ENCODE assay signal across 15 mouse cellular contexts in the genomic region with DNA sequence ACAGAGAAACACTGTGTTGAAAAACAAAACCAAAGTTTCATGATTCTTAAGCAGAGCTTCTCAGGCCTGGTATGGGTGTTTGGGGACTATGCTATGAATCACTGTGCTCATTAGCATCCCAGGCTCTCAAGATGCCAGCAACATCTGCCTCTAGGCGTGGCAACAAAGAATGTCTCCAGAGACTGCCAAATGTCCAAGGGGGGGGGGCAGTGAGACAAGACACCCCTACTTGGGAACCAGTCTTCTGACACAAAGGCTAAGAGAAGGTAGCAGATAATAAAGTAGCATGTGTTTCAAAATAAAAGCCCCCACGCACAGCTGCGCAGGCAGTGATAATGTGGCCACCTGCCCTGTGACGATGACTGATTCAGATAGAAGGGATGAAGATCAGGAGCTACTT.
DNase-seq lines count a peak whose midpoint lies in the region; ATAC-seq and TF ChIP-seq lines count a peak whose summit lies in the region.
"Had no signal": no experiment of that assay in that cellular context is flagged by ENCODE, and none has a peak within 500 bp of the region (broad histone marks: within the 10 kb centered on the region; RNA-seq: fewer than 3 reads in every experiment).

No protein-coding gene starts in this region.

- in situ Hi-C loops in CH12.LX (cut with MboI; ENCODE audit: low pct_ligation_motif_present, low pct_unique_long_range_greater_than_20kb, low sequenced_read_pairs): loop anchor here (10.0 kb wide), 1 partner anchor 208 kb away; no protein-coding TSS in a partner anchor

- no peak for TF ChIP-seq RAD21 in CH12.LX (IDR thresholded peaks at IDR 0.05; ENCODE audit: low read depth, low read length)

- H3K36me3 ChIP-seq in CH12.LX (replicated peaks in 1 of 2; ENCODE audit: control insufficient read depth in 1 of 2, insufficient read depth in 1 of 2, low read length in 1 of 2): no peaks in the 10 kb centered on the region
- no peaks in the 10 kb centered on the region for H3K36me3 ChIP-seq in liver, postnatal 0 days (replicated peaks; ENCODE audit: insufficient read depth, low read length)
- H3K36me3 ChIP-seq in midbrain, embryonic 16.5 days (ENCODE audit: control insufficient read depth, insufficient read depth, low read length): no peaks in the 10 kb centered on the region
- H3K36me3 ChIP-seq: embryonic facial prominence, embryonic 12.5 days had no signal

- peak; percentile 38 to 49 for DNase-seq in left cerebral cortex, adult 9 months (ENCODE audit: low spot score in 2 of 2)
- DNase-seq in left cerebral cortex, adult 11 months (ENCODE audit: low spot score): no peak
- DNase-seq in CH12.LX (ENCODE audit: extremely low read depth) (peak; percentile 82), R1 (ENCODE audit: low read depth, low spot score) (peak; percentile 56)
- DNase-seq in liver, postnatal 0 days: peak; percentile 26
- no peak for DNase-seq in adrenal gland, adult 2 months
- no peak for DNase-seq in ovary, adult 18-20 months (ENCODE audit: low spot score)
- DNase-seq: cerebellum, postnatal 14 days; heart, postnatal 14 days; kidney, postnatal 4 days; left cerebral cortex, postnatal 4 days had no signal

- no peak overlapping the region for H3K4me3 ChIP-seq in CH12.LX (replicated peaks in 1 of 3; ENCODE audit: low read depth in 2 of 3, low read length in 2 of 3, poor library complexity in 1 of 3)
- H3K4me3 ChIP-seq in liver, postnatal 0 days (ENCODE audit: low read depth, low read length): no peak overlapping the region
- no peak overlapping the region for H3K4me3 ChIP-seq in midbrain, embryonic 16.5 days (ENCODE audit: low read depth, low read length)
- H3K4me3 ChIP-seq: embryonic facial prominence, embryonic 12.5 days had no signal

- 67% methylated on average over 4 of the region's 4 CpGs for WGBS in liver, postnatal 0 days (ENCODE audit: insufficient replicate concordance)
- 69% methylated on average over 4 of the region's 4 CpGs for WGBS in midbrain, embryonic 16.5 days

- H3K27me3 ChIP-seq in CH12.LX (replicated peaks): no peaks in the 10 kb centered on the region
- no peaks in the 10 kb centered on the region for H3K27me3 ChIP-seq in liver, postnatal 0 days (ENCODE audit: insufficient read depth, low read length)
- H3K27me3 ChIP-seq in midbrain, embryonic 16.5 days (ENCODE audit: control insufficient read depth, insufficient read depth, low read depth, low read length): no peaks in the 10 kb centered on the region
- H3K27me3 ChIP-seq: embryonic facial prominence, embryonic 12.5 days had no signal

- H3K79me2 ChIP-seq in CH12.LX (replicated peaks; ENCODE audit: control insufficient read depth, extremely low read depth, insufficient read depth, poor library complexity, severe bottlenecking): no peaks in the 10 kb centered on the region

- peaks cover 2% of the 10 kb centered on the region for H3K9me3 ChIP-seq in CH12.LX (replicated peaks; ENCODE audit: low read length)
- H3K9me3 ChIP-seq in liver, postnatal 0 days (ENCODE audit: low read length): no peaks in the 10 kb centered on the region
- no peaks in the 10 kb centered on the region for H3K9me3 ChIP-seq in midbrain, embryonic 16.5 days (replicated peaks; ENCODE audit: control insufficient read depth, low read length, poor library complexity, severe bottlenecking)
- H3K9me3 ChIP-seq: embryonic facial prominence, embryonic 12.5 days had no signal

- 0 out of 2 replicates have a peak, but pooled peaks have one; percentile 36 for TF ChIP-seq EP300 in CH12.LX (IDR thresholded peaks at IDR 0.05; ENCODE audit: low read length)
- TF ChIP-seq EP300 in liver, postnatal 0 days (IDR thresholded peaks at IDR 0.05; ENCODE audit: low read depth): peak; percentile 33; the same call in 1 of the 2 replicates

- peaks cover 19 to 51% of the 10 kb centered on the region in 2 experiments for H3K4me1 ChIP-seq in CH12.LX (ENCODE audit: control insufficient read depth in 1 of 2, insufficient read depth in 2 of 2)
- peaks cover 6% of the 10 kb centered on the region; the same call in 1 of the 2 replicates for H3K4me1 ChIP-seq in liver, postnatal 0 days (ENCODE audit: insufficient read depth)
- peaks cover 4% of the 10 kb centered on the region; the same call in 1 of the 2 replicates for H3K4me1 ChIP-seq in midbrain, embryonic 16.5 days (ENCODE audit: control insufficient read depth, insufficient read depth, low read length)

- TF ChIP-seq POLR2A in CH12.LX (IDR thresholded peaks at IDR 0.05; ENCODE audit: low read depth, low read length): no peak

- ATAC-seq in liver, postnatal 0 days: peak; percentile 62
- no peak for ATAC-seq in midbrain, embryonic 16.5 days
- ATAC-seq: forebrain, embryonic 14.5 days; inflammation-experienced regulatory T-cells, adult 6 months had no signal

- H3K27ac ChIP-seq in CH12.LX (ENCODE audit: insufficient read depth, low read depth): peak overlapping the region; percentile 50
- no peak overlapping the region for H3K27ac ChIP-seq in liver, postnatal 0 days (ENCODE audit: low read depth)
- no peak overlapping the region for H3K27ac ChIP-seq in midbrain, embryonic 16.5 days (ENCODE audit: low read length)
- H3K27ac ChIP-seq: embryonic facial prominence, embryonic 12.5 days had no signal

- no peak for TF ChIP-seq CTCF in CH12.LX (conservative IDR thresholded peaks at IDR 0.05 in 1 of 2, IDR thresholded peaks at IDR 0.05 in 1 of 2; ENCODE audit: low read depth in 2 of 2, low read length in 2 of 2)
- TF ChIP-seq CTCF in liver, postnatal 0 days (IDR thresholded peaks at IDR 0.05; ENCODE audit: low read depth): no peak

- dilution Hi-C loops in CH12.LX (cut with MboI; ENCODE audit: extremely low pct_ligation_motif_present, extremely low pct_unique_long_range_greater_than_20kb, low sequenced_read_pairs): no loop called here

- no peak overlapping the region for H3K9ac ChIP-seq in CH12.LX (ENCODE audit: insufficient read depth, low read depth)
- H3K9ac ChIP-seq in liver, postnatal 0 days (replicated peaks): no peak overlapping the region
- no peak overlapping the region for H3K9ac ChIP-seq in midbrain, embryonic 16.5 days (ENCODE audit: low read depth, low read length)
- H3K9ac ChIP-seq: embryonic facial prominence, embryonic 12.5 days had no signal

- peak overlapping the region; percentile 17 for H3K4me2 ChIP-seq in CH12.LX (ENCODE audit: insufficient read depth, low read depth, poor library complexity, severe bottlenecking)
- H3K4me2 ChIP-seq in liver, postnatal 0 days (ENCODE audit: low read depth, low read length): no peak overlapping the region
- H3K4me2 ChIP-seq in midbrain, embryonic 16.5 days (ENCODE audit: low read length): no peak overlapping the region
- H3K4me2 ChIP-seq: embryonic facial prominence, embryonic 12.5 days had no signal

TF ChIP-seq in CH12.LX, 34 proteins besides CTCF, POLR2A, EP300 and RAD21:
- TF ChIP-seq MAZ (IDR thresholded peaks at IDR 0.05; ENCODE audit: low read depth, low read length) (0 out of 2 replicates have a peak, but pooled peaks have one; percentile 55), BHLHE40 (IDR thresholded peaks at IDR 0.05; ENCODE audit: low read depth, low read length) (0 out of 2 replicates have a peak, but pooled peaks have one; percentile 15), IRF4 (IDR thresholded peaks at IDR 0.05; ENCODE audit: low read depth, low read length) (0 out of 2 replicates have a peak, but pooled peaks have one; percentile 4), CHD2 (IDR thresholded peaks at IDR 0.05; ENCODE audit: low read length) (no peak; the same call in 1 of the 2 replicates)

Comparison
In these comparisons a context has a peak if more than half of its experiments do, and no peak if none do; other contexts are left out.
1. DNase-seq: peak in left cerebral cortex, adult 9 months (2 of 2), CH12.LX (single experiment), R1 (single experiment) and liver, postnatal 0 days (single experiment); none in left cerebral cortex, adult 11 months (single experiment), adrenal gland, adult 2 months (single experiment) and ovary, adult 18-20 months (single experiment).